Mouse (Mus musculus) midbrain, postnatal 0 days (tissue): ENCODE measurements around the gene Arl6ip5. TPM values are rescaled to one million over a fixed set of nuclear protein-coding genes. Genes with fewer than 3 reads are reported as not detected.

ENCODE experiments used
- ATAC-seq: fragments of 200-750 bp; cut with Nextera tagmentation; 2 replicates; pipeline ENCODE4 v1.8.0; 2017; ENCODE audit warnings: moderate number of reproducible peaks, mild to moderate bottlenecking, moderate TSS enrichment, moderate library complexity; ENCODE audit not compliant: low FRiP score
- DNase-seq: peaks from one replicate; pipeline ENCODE4 v3.0.0-alpha.2; 2015; ENCODE audit warnings: low spot score
- H3K27ac ChIP-seq: fragments of 300-500 bp; sonication (generic); 2 replicates; pipeline ENCODE4 v1.5.1; 2014; ENCODE audit warnings: low read depth, mild to moderate bottlenecking, low read length, mixed read lengths
- H3K27me3 ChIP-seq: fragments of 300-500 bp; sonication (generic); 2 replicates; pipeline ENCODE4 v1.6.1; 2014; ENCODE audit warnings: low read length, control low read depth, mixed read lengths; ENCODE audit not compliant: insufficient read depth
- H3K36me3 ChIP-seq: fragments of 300-500 bp; sonication (generic); 2 replicates; pipeline ENCODE4 v1.6.1; 2014; ENCODE audit warnings: low read length, control low read depth, mixed read lengths; ENCODE audit not compliant: insufficient read depth
- H3K4me1 ChIP-seq: fragments of 300-500 bp; sonication (generic); 2 replicates; pipeline ENCODE4 v1.6.1; 2014; ENCODE audit warnings: mild to moderate bottlenecking, control low read depth, antibody characterized with exemption, low read length, mixed read lengths; ENCODE audit not compliant: insufficient read depth
- H3K4me2 ChIP-seq: fragments of 300-500 bp; sonication (generic); 2 replicates; pipeline ENCODE4 v1.6.1; 2014; ENCODE audit warnings: low read depth, mild to moderate bottlenecking, low read length, mixed read lengths; ENCODE audit not compliant: poor library complexity, severe bottlenecking
- H3K4me3 ChIP-seq: fragments of 300-500 bp; sonication (generic); 2 replicates; pipeline ENCODE4 v1.5.1; 2014; ENCODE audit warnings: low read depth, mild to moderate bottlenecking, low read length, moderate library complexity
- H3K9ac ChIP-seq: fragments of 300-500 bp; sonication (generic); replicated peaks from 2 replicates; pipeline ENCODE4 v1.6.1; 2014; ENCODE audit warnings: mild to moderate bottlenecking, low read length, moderate library complexity, mixed read lengths; ENCODE audit not compliant: poor library complexity, severe bottlenecking
- H3K9me3 ChIP-seq: fragments of 300-500 bp; sonication (generic); 2 replicates; pipeline ENCODE4 v1.6.1; 2016; ENCODE audit warnings: low read length, control low read depth
- CTCF ChIP-seq: IDR thresholded peaks from 2 replicates; pipeline ENCODE4 v1.5.1; 2016; ENCODE audit warnings: antibody characterized with exemption, mild to moderate bottlenecking
- WGBS: fragments of 180-500 bp; shearing (Covaris S2); extraction: QIAGEN DNeasy Blood & Tissue Kit; methylation state at CpG from one replicate; pipeline ENCODE4 v1.1.7; 2014; 5-methylcytosine and 5-hydroxymethylcytosine counted together
- polyA plus RNA-seq: library from polyadenylated mRNA; unstranded; fragments of >200 nt; fragmentation: Nextera tagmentation; extraction: Ambion mirVana; gene quantifications from 2 replicates; pipeline ENCODE4 v1.2.1, GENCODE M21; 2015
- total RNA-seq: library from RNA; depleted of rRNA; stranded (reverse); fragments of >200 nt; gene quantifications from 2 replicates; pipeline ENCODE4 v1.2.3, GENCODE M21; 2014

The Arl6ip5 gene
- total and polyA plus RNA-seq, 2 experiments from 2014 or later: 118 to 151 TPM

DNA sequence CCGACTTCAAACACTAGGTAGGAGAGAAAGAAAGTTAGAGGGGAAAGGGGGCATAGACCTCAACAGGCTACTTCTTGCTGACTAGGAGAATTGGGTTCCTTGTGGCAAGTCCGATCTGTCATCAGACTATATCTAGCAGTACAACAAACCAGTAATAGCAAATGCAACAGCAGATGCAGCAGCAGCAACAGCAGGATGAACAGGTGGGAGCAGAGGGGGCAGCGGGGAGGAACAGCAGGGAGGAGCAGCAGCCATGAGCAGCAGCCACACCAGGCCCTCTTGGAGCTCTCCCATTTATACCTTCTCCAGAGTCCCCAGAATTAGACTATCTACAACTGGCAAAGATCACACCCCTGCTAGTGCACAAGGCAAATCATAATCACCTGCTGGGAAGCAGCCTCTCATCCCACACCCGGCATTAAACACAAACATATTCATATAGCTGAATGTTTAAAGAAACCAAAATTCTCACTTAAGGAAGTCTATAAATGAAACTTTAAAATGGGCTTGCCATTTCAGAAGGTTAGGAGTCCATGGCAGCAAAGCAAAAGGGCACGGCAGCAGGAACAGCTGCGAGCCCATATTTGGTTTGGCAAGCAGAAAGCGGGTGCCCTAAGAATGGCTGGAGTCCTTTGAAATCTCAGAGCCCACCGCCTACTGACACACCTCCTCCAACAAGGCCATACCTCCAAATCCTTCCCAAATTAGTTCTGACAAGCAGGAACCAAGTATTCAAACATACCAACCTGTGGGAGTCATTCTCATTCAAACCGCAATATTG lies 16.8 kb downstream of the Arl6ip5 start:
- ATAC-seq (no peak), DNase-seq (no peak)
- Histone ChIP-seq H3K4me2 (no peak overlapping the region), H3K9me3 (no peaks in the 10 kb centered on the region), H3K4me1 (no peaks in the 10 kb centered on the region), H3K27me3 (no peaks in the 10 kb centered on the region), H3K9ac (no peak overlapping the region), H3K36me3 (peaks cover 11% of the 10 kb centered on the region), H3K27ac (no peak overlapping the region), H3K4me3 (no peak overlapping the region)
- TF ChIP-seq CTCF: no peak
- 95% methylated on average over 9 of the region's 9 CpGs for WGBS

DNA sequence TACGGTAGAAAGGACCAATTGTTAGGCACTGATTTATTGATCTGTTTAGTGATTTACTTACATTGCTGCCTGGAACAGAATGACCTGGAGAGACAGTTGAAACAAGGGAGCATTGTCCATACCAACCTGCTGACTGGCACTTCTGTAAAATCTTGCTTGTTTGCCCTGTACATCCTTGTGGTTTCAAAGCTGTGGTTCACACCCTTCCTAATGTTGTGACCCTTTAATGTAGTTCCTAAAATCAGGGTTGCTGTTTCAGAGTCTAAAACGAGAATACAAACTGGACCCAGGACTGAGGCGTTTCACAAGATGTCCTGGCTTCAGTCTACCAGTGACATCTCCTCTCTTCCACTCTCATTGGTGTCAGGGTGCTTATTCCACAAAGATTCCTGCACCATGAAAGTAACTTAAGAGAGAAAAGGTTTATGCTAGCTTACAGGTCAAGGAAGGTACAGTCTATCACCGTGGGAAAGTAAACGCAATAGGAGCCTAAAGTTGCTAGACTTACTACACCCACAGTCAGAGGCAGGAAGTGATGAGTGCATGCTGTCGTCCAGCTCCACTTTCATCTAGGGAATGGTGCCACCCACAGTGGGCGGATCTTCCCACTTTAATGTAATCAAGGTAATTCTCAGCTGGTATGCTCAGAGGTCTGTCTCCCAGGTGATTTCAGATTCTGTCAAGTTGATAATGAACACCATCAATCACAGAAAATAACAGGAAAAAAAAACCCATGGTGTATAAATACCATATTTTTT lies 24.6 kb downstream of the Arl6ip5 start:
- peaks cover 9% of the 10 kb centered on the region for H3K36me3 ChIP-seq
- TF ChIP-seq CTCF: no peak
- H3K9ac ChIP-seq: no peak overlapping the region
- no peaks in the 10 kb centered on the region for H3K27me3 ChIP-seq
- WGBS: 92% methylated on average over 7 of the region's 7 CpGs
- no peak overlapping the region for H3K4me3 ChIP-seq
- H3K4me2 ChIP-seq: no peak overlapping the region
- H3K27ac ChIP-seq: no peak overlapping the region
- H3K4me1 ChIP-seq: no peaks in the 10 kb centered on the region
- no peaks in the 10 kb centered on the region; the same call in 1 of the 2 replicates for H3K9me3 ChIP-seq
- ATAC-seq (no peak), DNase-seq (no peak)

DNA sequence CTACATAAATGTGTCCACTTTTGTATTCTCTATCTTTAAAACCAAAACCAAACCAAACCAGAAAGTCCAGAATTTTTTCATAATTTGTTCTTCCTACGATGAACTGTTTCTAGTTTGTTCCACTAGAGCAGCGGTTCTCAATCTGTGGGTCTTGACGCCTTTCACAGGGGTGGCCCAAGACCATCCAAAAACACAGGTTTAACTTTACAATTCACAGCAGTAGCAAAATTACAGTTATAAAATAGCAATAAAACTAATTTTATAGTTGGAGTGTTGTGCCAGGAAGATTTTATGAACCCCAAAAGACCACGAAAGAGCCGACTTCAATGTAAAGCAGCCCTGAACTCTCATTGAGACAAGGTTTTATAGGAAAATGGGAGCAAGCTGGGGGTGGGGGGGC lies 25.6 kb downstream of the Arl6ip5 start:
- TF ChIP-seq CTCF: no peak
- 97% methylated on average over 5 of the region's 5 CpGs for WGBS
- H3K4me3 ChIP-seq: no peak overlapping the region
- no peak overlapping the region for H3K4me2 ChIP-seq
- no peaks in the 10 kb centered on the region for H3K4me1 ChIP-seq
- H3K9me3 ChIP-seq: no peaks in the 10 kb centered on the region; the same call in 1 of the 2 replicates
- H3K27me3 ChIP-seq: no peaks in the 10 kb centered on the region
- no peak overlapping the region for H3K27ac ChIP-seq
- H3K36me3 ChIP-seq: peaks cover 9% of the 10 kb centered on the region
- DNase-seq: no peak
- no peak overlapping the region for H3K9ac ChIP-seq
- ATAC-seq: no peak

DNA sequence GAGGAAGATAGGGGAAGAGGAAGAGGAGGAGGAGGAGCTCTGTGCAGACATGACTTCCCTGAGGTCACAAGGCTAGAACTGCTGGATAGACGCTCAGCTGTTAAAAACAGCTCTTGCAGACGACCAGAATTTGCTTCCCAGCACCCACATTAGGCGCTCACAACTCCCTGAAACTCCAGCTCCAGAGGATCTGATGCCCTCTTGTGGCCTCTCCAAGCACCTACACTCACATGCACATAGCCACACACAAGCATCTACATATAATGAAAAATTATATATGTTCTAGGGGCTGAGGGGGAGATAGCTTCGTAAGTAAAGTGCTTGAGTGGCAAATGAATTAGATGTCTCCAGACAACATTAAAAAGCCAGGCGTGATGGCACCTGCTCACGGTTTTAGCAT lies 28.9 kb downstream of the Arl6ip5 start:
- no peak for ATAC-seq
- no peak overlapping the region for H3K9ac ChIP-seq
- no peak overlapping the region for H3K4me2 ChIP-seq
- DNase-seq: no peak
- WGBS: 94% methylated on average over 6 of the region's 6 CpGs
- H3K36me3 ChIP-seq: no peaks in the 10 kb centered on the region
- H3K4me1 ChIP-seq: no peaks in the 10 kb centered on the region
- H3K4me3 ChIP-seq: no peak overlapping the region
- peak; percentile 24 for TF ChIP-seq CTCF
- no peaks in the 10 kb centered on the region; the same call in 1 of the 2 replicates for H3K9me3 ChIP-seq
- H3K27me3 ChIP-seq: no peaks in the 10 kb centered on the region
- no peak overlapping the region for H3K27ac ChIP-seq

DNA sequence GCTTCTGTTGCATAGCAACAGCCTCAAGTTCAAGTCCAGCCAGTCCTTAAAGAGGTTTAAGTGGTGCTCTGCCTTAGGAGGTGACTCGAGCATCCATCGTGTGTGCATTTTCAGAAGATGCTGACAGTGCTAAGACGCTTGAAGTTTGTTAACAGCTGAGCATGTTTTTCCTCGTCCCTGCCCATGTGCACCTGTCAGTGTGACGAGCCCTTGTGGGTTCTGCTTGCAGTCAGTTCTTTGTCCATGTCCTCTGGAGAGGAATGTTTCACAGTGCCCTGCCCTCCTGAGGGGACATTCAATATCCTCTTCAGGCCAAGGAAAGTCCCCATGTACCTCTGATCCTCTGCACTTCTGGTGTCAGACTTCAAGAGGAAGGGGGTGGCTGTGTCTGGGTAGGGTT lies 29.6 kb downstream of the Arl6ip5 start:
- DNase-seq (no peak), ATAC-seq (no peak)
- no peak overlapping the region for H3K9ac ChIP-seq
- no peak overlapping the region for H3K4me2 ChIP-seq
- H3K9me3 ChIP-seq: no peaks in the 10 kb centered on the region; the same call in 1 of the 2 replicates
- WGBS: 77% methylated on average over 5 of the region's 5 CpGs
- H3K4me3 ChIP-seq: no peak overlapping the region
- no peak for TF ChIP-seq CTCF
- H3K27me3 ChIP-seq: no peaks in the 10 kb centered on the region
- no peaks in the 10 kb centered on the region for H3K36me3 ChIP-seq
- no peaks in the 10 kb centered on the region for H3K4me1 ChIP-seq
- no peak overlapping the region for H3K27ac ChIP-seq

DNA sequence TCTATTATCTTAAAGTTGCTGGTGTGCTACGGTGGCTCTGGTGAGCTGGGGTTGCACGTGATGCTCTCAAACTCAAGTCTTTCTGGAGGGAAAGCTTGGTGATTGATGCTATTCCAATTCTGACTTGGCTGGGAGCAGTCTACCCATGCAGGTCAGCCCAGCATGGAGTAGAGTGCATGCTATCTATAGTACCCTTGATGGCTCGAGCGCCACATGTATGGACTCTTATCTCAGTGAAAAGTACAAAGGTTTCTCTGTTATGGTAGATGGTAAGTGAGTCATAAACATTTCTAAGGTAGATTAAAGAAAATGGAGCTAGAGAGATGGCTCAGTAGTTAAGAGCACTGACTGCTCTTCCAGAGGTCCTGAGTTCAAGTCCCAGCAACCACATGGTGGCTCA lies 32.0 kb downstream of the Arl6ip5 start:
- H3K9ac ChIP-seq: no peak overlapping the region
- 89% methylated on average over 4 of the region's 4 CpGs for WGBS
- no peak overlapping the region for H3K4me3 ChIP-seq
- no peaks in the 10 kb centered on the region for H3K36me3 ChIP-seq
- DNase-seq (no peak), ATAC-seq (no peak)
- H3K27me3 ChIP-seq: no peaks in the 10 kb centered on the region
- H3K27ac ChIP-seq: no peak overlapping the region
- TF ChIP-seq CTCF: no peak
- H3K4me2 ChIP-seq: no peak overlapping the region
- H3K9me3 ChIP-seq: no peaks in the 10 kb centered on the region; the same call in 1 of the 2 replicates
- H3K4me1 ChIP-seq: no peaks in the 10 kb centered on the region
